ENCODE assay signal across 23 mouse cellular contexts in genomic region chr9:26689956-26690698, GRCm38 (mm10). TPM values are rescaled to one million over a fixed set of nuclear protein-coding genes. Genes with fewer than 3 reads are reported as not detected.
A peak's percentile ranks its signal among the peaks of the same experiment; 100 is the strongest.
DNase-seq lines count a peak whose midpoint lies in the region; ATAC-seq and TF ChIP-seq lines count a peak whose summit lies in the region.
"Had no signal": no experiment of that assay in that cellular context is flagged by ENCODE, and none has a peak within 500 bp of the region (broad histone marks: within the 10 kb centered on the region; RNA-seq: fewer than 3 reads in every experiment).

No protein-coding gene starts in this region.

- intact Hi-C loops in heart, postnatal 14 days (cut with DNase I): no loop called here

- H3K27me3 ChIP-seq in forebrain, postnatal 0 days (ENCODE audit: insufficient read depth, low read length): no peaks in the 10 kb centered on the region
- no peaks in the 10 kb centered on the region for H3K27me3 ChIP-seq in midbrain, embryonic 15.5 days (replicated peaks)
- no peaks in the 10 kb centered on the region for H3K27me3 ChIP-seq in lung, postnatal 0 days (replicated peaks; ENCODE audit: insufficient read depth, low read length)
- H3K27me3 ChIP-seq: heart, embryonic 13.5 days; limb, embryonic 13.5 days; liver, embryonic 15.5 days; megakaryocyte, embryonic 14.5 days had no signal

- DNase-seq in embryo, embryonic 10.5 days (ENCODE audit: low spot score): peak; percentile 1
- DNase-seq in embryo, embryonic 11 days: no peak
- DNase-seq in Muller cell, postnatal 12 days (ENCODE audit: inconsistent ontology term): peak; percentile 84
- peak; percentile 17 for DNase-seq in forebrain, postnatal 0 days
- no peak for DNase-seq in layer of hippocampus, postnatal 25 days (ENCODE audit: extremely low spot score in 1 of 2, low spot score in 1 of 2)
- DNase-seq in heart, postnatal 14 days: no peak
- no peak for DNase-seq in lung, postnatal 0 days (ENCODE audit: low spot score)
- DNase-seq: adrenal gland, adult 2 months; cerebellum, adult 11 months; cerebellum, postnatal 25 days; gastrocnemius, postnatal 25 days; kidney, adult 18-20 months; kidney, postnatal 10 days; lung, postnatal 14 days; right cerebral cortex, postnatal 14 days had no signal

- no peak overlapping the region for H3K4me2 ChIP-seq in forebrain, postnatal 0 days (ENCODE audit: low read depth)
- no peak overlapping the region for H3K4me2 ChIP-seq in midbrain, embryonic 15.5 days
- H3K4me2 ChIP-seq in lung, postnatal 0 days (replicated peaks; ENCODE audit: low read depth, low read length): no peak overlapping the region
- H3K4me2 ChIP-seq: heart, embryonic 13.5 days; limb, embryonic 13.5 days; liver, embryonic 15.5 days had no signal

- peak; percentile 78 for ATAC-seq in forebrain, postnatal 0 days
- peak; percentile 89 for ATAC-seq in midbrain, embryonic 15.5 days (replicated peaks)
- ATAC-seq in lung, postnatal 0 days: no peak

- H3K4me1 ChIP-seq in forebrain, postnatal 0 days (ENCODE audit: insufficient read depth): no peaks in the 10 kb centered on the region
- H3K4me1 ChIP-seq in midbrain, embryonic 15.5 days: no peaks in the 10 kb centered on the region
- H3K4me1 ChIP-seq in lung, postnatal 0 days (ENCODE audit: insufficient read depth, low read depth, low read length): no peaks in the 10 kb centered on the region
- H3K4me1 ChIP-seq: embryonic facial prominence, embryonic 10.5 days; heart, embryonic 13.5 days; limb, embryonic 13.5 days; liver, embryonic 15.5 days; megakaryocyte, embryonic 14.5 days had no signal

- no peaks in the 10 kb centered on the region for H3K36me3 ChIP-seq in forebrain, postnatal 0 days (ENCODE audit: insufficient read depth)
- H3K36me3 ChIP-seq in midbrain, embryonic 15.5 days (replicated peaks): no peaks in the 10 kb centered on the region
- H3K36me3 ChIP-seq in lung, postnatal 0 days (ENCODE audit: insufficient read depth, low read length): no peaks in the 10 kb centered on the region
- H3K36me3 ChIP-seq: embryonic facial prominence, embryonic 10.5 days; heart, embryonic 13.5 days; limb, embryonic 13.5 days; liver, embryonic 15.5 days had no signal

- H3K9ac ChIP-seq in forebrain, postnatal 0 days: no peak overlapping the region
- no peak overlapping the region for H3K9ac ChIP-seq in midbrain, embryonic 15.5 days
- H3K9ac ChIP-seq in lung, postnatal 0 days (replicated peaks; ENCODE audit: low read depth): no peak overlapping the region
- H3K9ac ChIP-seq: heart, embryonic 13.5 days; limb, embryonic 13.5 days; liver, embryonic 15.5 days had no signal

- TF ChIP-seq EP300 in lung, postnatal 0 days (IDR thresholded peaks at IDR 0.05): no peak

- no peak overlapping the region for H3K27ac ChIP-seq in forebrain, postnatal 0 days (ENCODE audit: low read depth, low read length)
- no peak overlapping the region for H3K27ac ChIP-seq in midbrain, embryonic 15.5 days
- no peak overlapping the region for H3K27ac ChIP-seq in lung, postnatal 0 days (ENCODE audit: low read length)
- H3K27ac ChIP-seq: embryonic facial prominence, embryonic 10.5 days; heart, embryonic 13.5 days; limb, embryonic 13.5 days; liver, embryonic 15.5 days had no signal

- 11% methylated on average over 7 of the region's 7 CpGs for WGBS in forebrain, postnatal 0 days
- 36% methylated on average over 7 of the region's 7 CpGs for WGBS in midbrain, embryonic 15.5 days
- 57% methylated on average over 7 of the region's 7 CpGs for WGBS in lung, postnatal 0 days

- TF ChIP-seq CTCF in forebrain, postnatal 0 days (IDR thresholded peaks at IDR 0.05; ENCODE audit: low read depth): no peak
- TF ChIP-seq CTCF in lung, postnatal 0 days (IDR thresholded peaks at IDR 0.05): no peak

- no peak overlapping the region for H3K4me3 ChIP-seq in forebrain, postnatal 0 days (ENCODE audit: low read depth, low read length)
- no peak overlapping the region for H3K4me3 ChIP-seq in midbrain, embryonic 15.5 days
- no peak overlapping the region for H3K4me3 ChIP-seq in lung, postnatal 0 days (ENCODE audit: low read depth, low read length)
- H3K4me3 ChIP-seq: embryonic facial prominence, embryonic 10.5 days; heart, embryonic 13.5 days; limb, embryonic 13.5 days; liver, embryonic 15.5 days; megakaryocyte, embryonic 14.5 days had no signal

- no peaks in the 10 kb centered on the region for H3K9me3 ChIP-seq in forebrain, postnatal 0 days (ENCODE audit: low read length)
- H3K9me3 ChIP-seq in midbrain, embryonic 15.5 days: no peaks in the 10 kb centered on the region
- H3K9me3 ChIP-seq in lung, postnatal 0 days (ENCODE audit: low read length): no peaks in the 10 kb centered on the region
- H3K9me3 ChIP-seq: embryonic facial prominence, embryonic 10.5 days; heart, embryonic 13.5 days; limb, embryonic 13.5 days; liver, embryonic 15.5 days had no signal

RNA-seq across cellular contexts. Expression of gene B3gat1, which starts 43.4 kb away (rescaled TPM):
- 141 and 149 TPM in 2 replicates for total RNA-seq in forebrain, postnatal 0 days (2014; rRNA removed)
- 40.0 and 42.0 TPM in 2 replicates for polyA plus RNA-seq in forebrain, postnatal 0 days (2015; fragmentation: Nextera tagmentation; extraction: Ambion mirVana)
- polyA plus RNA-seq in midbrain, embryonic 15.5 days (2015; fragmentation: Nextera tagmentation; extraction: Ambion mirVana): 44.6 and 45.7 TPM in 2 replicates
- 100 to 1,000 TPM; 251 to 282 TPM for total RNA-seq in layer of hippocampus, postnatal 25 days (2021)
- total RNA-seq in heart, postnatal 14 days (2021): not detected
- polyA plus RNA-seq in lung, postnatal 0 days (2015; fragmentation: Nextera tagmentation; extraction: Ambion mirVana): not detected in 2 replicates
- total RNA-seq: MEL had no signal
- polyA plus RNA-seq: liver, embryonic 15.5 days; thymus, postnatal 0 days had no signal

Comparison
In these comparisons a context has a peak if more than half of its experiments do, and no peak if none do; other contexts are left out.
1. DNase-seq: peak in embryo, embryonic 10.5 days (single experiment), Muller cell, postnatal 12 days (single experiment) and forebrain, postnatal 0 days (single experiment); none in embryo, embryonic 11 days (single experiment), layer of hippocampus, postnatal 25 days (0 of 2), heart, postnatal 14 days (0 of 2) and lung, postnatal 0 days (single experiment).
2. RNA of gene B3gat1, which starts 43.4 kb away (total RNA-seq): 251 to 282 TPM in layer of hippocampus, postnatal 25 days and 141 to 149 TPM in forebrain, postnatal 0 days; not detected in heart, postnatal 14 days; every median in the first group is over 100 times any median in the second.